Mouse (Mus musculus) liver (tissue): ENCODE results near the gene Rasgrp2.

Experiments
- DNase-seq: peaks from one replicate; pipeline ENCODE4 v3.0.0-alpha.2; 2020; ENCODE audit warnings: mixed read lengths

The Rasgrp2 gene

DNA sequence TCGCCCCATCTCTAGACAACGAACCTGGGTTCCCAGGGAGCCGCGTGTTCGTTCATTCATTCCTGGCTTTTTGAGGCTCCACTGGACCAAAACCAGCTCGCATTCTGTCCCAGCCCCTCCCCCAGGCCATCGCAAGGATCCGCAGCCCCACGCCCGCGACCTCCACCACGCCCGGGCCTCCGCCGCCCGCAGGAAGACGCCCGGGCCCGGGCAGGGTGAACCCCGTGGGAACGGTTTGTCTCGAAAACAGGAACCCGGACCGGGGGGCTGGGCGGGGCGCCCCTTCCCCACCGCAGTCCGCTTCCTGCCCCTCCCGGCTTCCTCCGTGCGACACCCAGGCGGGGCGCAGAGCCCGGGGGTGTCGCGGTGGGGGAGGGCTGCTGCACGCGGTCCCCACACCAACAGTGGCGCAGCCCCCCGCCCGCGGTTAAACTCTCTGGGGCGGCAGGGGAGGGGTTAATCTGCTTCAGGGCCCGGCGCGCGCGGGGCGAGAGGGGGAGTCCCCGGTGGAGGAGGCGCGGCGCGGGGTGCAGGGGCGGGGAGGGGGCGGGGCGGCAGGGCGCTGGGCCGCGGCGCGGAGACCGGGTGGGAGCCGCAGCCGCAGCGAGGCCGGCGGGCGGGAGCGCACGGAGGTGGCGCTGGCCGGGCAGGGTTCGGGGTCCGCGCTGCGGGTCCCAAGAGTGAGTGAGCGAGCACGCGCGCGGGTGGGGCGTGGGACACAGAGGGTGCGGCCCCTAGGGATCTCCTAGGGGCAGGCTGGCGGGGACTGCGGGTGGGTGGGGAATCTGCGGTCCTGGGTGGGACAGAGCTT is at the start of gene Rasgrp2:
Gene Rasgrp2, plus strand, starts transcription at position 56 of the 811 bp plus-strand sequence.
- DNase-seq: peak; percentile 59

DNA sequence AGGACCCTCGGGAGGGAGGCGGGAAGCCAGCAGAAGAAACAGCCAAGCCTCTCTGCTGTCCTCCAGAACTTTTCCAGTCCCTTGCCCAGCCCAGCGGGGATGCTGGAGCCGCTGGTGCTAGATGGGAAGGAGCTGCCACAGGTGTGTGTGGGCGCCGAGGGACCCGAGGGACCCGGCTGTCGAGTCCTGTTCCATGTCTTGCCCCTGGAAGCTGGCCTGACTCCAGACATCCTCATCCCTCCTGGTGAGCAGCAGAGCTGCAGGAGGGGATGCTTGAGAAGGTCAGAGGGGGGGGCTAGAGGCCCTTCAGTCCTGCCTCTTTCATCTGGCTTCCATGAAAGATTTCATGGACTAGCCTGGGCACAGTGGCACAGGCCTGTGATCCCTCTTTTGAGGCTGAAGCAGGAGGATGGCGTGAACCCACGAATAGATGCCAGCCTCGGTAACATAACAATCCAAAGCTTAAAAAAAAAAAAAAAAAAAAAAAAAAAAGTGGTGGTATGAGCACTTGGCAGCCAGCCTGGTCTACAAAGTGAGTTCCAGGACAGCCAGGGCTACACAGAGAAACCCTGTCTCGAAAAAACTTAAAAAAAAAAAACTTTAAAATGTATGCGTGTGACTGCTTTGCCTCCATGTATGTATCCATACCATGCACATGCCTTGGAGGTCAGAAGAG is 47.6 kb upstream of the Rasgrp2 start:
- no peak for DNase-seq

DNA sequence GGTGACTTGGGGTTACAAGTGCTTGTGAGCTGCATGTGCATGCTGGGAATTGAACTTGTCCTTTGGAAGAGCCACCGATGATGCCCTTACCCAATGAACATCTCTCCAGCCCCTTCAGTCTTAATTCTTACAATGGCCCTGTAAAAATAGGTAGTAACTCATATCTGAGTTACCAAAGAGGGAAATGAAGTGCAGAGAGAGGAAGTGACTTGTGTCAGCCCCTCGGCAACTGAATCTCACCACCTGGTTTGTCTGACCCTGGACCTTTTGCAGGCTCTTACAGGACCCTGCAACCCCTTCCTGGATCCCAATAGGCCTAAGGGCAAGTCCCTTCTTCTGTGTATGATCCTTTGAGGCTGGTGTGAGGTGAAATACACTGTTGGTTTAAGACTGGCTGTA is 47.0 kb upstream of the Rasgrp2 start:
- DNase-seq: no peak

DNA sequence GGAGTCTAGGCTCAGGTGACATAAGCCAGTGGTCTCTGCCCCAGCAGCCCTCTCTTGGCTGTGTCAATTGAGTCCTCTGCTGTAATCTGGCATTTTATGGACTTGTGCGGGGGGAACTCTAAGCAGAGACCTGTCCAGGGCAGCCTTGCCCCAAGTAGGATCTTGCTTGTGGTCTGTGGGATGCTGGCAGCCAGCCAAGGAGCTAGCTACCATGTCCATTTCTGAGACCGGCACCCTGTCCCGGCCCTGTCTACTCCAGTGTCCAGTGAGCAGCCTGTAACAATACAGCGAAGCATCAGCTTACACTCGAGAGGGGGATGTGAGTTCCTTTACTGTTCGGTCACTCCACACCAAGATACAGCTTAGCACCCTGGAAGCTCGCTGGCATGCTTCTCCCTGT is 45.1 kb upstream of the Rasgrp2 start:
- no peak for DNase-seq

DNA sequence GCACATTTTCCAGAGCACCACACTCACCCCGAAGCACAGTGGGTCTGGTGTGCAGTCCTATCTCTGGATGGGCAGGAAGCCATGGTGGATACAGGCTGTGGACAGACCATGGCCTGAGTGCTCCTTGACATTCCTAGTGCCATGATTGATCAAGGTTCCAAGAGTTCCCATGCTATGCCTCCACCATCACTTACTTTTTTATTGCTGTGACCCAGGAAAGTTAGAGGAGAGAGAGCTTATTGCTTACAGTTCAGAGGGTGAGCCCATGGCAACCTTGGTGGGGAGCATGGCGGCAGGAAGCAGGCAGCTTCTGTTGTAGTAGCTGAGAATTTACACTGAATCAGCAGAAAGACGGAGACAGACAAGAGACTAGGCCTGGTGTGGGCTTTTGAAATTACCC is 37.8 kb upstream of the Rasgrp2 start:
- no peak for DNase-seq

DNA sequence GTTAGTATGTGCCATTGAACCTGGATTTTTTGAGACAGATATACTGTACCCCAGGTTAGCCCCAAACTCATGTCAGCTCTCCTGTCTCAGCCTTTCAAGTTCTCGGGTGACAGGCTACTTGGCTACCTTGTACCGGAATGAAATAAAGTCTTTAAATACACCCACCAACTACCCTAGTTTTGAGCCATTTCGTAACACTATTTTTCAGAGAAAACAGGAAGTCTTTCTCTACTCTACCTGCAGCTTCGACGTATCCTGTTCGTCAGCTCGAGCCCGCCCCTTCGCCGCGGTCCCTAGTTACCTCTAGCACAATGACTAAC is 36.1 kb upstream of the Rasgrp2 start:
- no peak for DNase-seq

DNA sequence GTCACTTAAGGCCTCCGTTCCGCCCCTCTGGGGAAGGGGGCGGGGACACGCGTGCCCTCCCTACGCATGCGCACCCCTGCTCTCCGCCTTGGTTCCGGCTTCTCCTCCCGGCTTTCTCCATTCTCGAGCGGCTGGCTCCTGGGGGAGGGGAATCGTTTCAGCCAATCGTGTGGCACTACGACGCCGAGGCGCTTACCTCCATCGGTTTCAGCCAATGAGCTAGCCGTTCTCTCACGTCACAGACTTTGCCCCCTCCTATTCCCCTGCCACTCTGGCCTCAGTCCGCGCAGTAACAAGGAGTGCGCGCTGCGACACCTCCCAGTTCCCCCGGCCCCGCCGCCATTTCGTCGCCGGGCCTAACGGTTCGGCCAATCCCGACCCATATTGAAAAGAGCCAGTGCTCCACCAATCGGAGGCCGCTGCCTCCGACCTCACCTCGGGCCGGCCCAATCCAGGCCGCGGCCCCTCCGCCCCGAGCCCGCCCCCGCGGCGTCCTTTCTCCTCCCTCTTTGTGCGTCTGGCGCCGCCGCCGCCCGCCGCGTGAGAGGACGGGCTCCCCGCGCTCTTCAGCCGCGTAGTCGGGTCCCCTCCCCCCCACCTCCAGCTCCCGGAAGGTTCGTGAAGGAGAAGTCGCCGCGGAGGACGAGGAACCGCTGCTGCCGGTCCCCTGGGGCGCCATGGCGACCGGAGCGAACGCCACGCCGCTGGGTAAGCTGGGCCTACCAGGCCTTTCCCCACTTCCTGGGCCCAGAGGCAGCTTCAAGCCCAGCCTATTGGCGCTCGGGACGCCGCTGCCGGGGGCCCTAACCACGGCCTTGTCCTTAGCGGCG is 35.5 kb upstream of the Rasgrp2 start, which contains the start of gene Sf1:
Gene Sf1, plus strand, starts transcription at position 280 of the 830 bp plus-strand sequence.
- peak; percentile 99 for DNase-seq

DNA sequence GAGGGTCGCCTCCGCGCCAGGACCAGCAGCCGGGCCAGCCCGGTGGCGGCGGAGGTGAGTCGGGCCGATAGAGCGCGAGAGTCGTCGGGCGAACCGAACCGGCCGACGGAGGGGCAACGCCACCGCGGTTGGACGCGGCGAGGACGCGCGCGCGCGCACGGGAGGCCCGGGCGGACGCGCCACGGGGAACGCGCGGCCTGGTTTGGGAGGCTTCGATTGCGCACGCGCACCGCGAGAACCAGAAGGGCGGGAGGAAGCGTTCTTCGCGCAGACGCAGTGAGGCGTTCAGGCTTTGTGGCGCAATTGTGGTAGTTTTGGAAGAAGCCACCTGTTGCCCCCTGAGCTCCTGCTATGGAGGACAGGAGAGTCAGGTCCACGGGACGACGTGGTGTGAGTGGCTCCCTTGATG is 34.8 kb upstream of the Rasgrp2 start:
- peak; percentile 94 for DNase-seq

DNA sequence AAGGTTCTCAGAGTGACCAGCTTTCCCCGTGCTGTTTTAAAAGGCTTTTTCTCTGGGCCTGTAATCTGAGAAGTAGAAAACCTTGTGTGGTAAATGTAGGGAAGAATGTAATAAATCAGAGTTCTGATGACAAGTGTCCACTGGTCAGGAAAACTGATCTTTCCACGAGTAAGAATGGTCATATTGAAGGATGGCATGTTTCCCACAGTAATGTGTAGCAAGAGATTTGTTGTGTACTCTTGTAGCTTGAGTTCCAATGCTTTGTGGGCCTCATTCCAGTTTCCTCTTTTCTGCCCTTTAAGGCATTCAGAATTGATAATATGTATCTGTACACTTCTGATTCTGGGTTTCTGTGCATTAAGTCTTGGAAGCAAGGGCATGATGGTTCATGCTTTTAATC is 34.3 kb upstream of the Rasgrp2 start:
- no peak for DNase-seq

DNA sequence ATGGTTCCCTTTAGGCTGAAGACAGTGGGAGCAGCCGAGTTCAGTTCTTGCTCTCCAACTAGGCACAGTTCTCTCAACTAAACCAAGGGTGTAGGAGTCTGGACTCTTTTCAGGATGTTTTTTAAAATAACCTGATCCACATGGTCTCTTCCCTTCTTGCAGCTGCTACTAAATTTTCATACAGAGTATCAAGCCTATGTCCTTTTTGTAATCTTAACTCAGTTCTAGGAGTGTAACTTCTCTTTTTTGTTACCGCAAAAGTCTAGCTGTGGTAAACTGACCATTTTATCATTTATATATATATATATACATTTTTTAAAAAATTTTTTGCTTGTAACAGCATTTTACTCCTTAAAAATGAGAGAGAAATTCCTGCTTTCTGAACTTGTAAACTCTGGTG is 29.0 kb upstream of the Rasgrp2 start:
- no peak for DNase-seq

DNA sequence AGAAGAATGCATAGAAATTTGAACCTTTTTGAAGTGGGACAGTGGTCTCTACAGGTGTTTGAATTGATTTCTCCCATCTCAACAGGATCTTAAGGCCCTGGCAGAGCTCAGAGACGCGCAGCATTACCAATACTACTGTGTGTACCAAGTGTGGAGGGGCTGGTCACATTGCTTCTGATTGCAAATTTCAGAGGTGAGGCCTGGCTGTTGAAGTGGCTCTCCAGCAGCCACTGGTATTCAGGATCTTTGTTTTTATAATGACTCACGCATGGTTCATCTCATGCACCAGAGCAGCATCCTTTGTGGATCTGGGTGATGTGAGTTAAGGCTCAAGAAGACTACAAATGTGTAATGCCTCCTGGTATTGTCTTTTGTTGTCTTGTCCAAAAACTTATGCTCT is 26.7 kb upstream of the Rasgrp2 start:
- no peak for DNase-seq

DNA sequence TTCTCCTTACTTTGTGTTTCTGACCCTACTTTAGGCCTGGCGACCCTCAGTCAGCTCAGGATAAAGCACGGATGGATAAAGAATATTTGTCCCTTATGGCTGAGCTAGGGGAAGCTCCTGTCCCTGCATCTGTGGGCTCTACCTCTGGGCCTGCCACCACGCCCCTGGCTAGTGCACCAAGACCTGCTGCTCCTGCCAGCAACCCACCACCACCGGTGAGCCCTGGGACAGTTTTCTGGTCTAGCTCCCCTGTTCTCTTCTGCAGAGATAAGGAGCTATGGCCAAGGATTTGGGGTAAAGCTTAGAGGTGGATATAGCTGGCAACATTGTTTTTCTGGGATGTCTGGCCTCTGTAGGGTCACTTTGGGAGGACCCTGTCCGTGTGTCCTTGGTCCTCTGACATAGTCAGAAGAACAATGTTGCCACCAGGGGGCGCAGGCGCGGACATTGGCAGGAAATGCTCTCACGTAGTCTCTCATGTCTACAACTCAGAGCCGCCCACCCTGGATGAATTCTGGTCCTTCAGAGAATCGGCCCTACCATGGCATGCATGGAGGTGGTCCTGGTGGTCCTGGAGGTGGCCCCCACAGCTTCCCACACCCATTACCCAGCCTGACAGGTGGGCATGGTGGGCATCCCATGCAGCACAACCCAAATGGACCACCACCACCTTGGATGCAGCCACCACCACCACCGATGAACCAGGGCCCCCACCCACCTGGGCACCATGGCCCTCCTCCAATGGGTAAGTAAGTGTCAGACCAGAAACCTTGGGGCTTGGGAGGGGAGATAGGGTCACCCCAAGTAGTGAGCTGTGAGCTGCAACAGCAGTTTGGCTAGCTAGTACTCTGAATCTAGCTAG is 25.4 kb upstream of the Rasgrp2 start:
- DNase-seq: peak; percentile 82

DNA sequence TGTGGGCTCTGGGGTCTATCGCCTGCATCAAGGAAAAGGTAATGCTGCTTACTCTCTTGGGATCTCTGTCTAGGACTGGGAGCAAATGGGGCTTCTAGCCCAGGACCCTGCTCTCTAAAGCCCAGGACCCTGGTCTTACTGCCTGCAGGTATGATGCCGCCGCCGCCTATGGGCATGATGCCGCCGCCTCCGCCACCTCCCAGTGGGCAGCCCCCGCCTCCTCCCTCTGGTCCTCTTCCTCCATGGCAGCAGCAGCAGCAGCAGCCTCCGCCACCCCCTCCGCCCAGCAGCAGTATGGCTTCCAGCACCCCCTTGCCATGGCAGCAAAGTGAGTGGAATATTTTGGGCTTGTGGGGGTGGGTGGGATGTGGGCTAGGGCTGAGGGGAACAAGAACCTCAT is 24.6 kb upstream of the Rasgrp2 start:
- DNase-seq: no peak

DNA sequence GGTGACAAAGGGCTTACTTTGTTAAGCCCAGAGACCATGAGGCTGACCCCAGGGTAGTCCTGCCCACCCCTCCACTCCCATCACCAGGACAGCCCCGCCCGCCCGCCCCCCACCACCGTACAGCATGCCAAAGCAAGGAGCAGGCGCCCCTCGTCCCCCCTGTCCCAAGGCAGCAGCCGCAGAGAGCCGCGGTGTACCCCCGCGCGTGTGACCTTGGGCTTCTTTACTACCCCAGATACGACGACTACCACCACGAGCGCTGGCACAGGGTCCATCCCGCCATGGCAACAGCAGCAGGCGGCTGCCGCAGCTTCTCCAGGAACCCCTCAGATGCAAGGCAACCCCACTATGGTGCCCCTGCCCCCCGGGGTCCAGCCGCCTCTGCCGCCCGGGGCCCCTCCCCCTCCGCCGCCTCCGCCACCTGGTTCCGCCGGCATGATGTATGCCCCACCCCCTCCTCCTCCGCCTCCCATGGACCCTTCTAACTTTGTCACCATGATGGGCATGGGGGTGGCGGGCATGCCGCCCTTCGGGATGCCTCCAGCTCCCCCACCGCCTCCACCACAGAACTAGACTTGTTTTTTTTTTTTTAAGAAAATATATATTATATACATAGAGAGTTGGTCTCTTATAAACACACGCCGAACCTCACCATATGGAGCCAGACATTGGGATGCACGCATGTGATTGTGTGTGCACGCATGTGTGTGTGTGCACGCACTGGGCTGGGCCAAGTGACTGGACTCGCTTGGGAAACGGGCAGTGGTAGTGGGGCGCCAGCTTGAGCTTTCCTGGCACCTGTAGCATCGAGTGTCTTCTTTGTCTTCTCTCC is 23.5 kb upstream of the Rasgrp2 start:
- DNase-seq: no peak

DNA sequence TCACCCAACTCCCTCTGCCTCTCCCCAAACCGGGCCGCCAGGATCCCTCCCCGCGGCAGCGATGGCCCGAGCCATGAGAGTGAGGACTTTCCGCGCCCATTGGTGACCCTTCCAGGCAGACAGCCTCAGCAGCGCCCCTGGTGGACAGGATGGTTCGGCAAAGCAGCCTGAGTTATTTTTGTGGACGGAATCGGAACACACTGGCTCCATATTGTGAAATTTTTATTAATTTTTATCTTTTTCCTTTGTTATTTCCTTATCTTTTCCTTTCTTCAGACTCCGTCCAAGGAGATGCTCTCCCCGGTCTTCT is 22.9 kb upstream of the Rasgrp2 start:
- peak; percentile 55 for DNase-seq

DNA sequence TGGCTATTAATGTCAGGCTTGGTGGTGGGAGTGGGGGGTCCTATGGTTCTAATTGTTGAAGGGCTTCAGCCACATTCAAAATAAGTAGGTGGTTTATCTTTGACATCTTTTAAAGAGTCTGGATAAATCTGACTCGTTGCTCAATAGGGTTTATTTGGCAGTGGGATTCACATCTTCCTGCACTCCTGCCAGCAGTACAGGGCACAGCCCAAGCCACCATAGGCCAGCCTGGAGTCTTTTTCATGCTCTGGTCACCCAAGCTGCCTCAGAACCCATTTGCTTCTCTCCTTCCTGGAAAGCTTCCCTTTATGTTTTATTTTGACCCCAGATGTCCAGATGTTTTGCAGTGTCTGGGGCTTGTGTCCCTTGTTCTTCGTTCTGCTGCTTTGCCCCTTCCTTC is 22.5 kb upstream of the Rasgrp2 start:
- no peak for DNase-seq

DNA sequence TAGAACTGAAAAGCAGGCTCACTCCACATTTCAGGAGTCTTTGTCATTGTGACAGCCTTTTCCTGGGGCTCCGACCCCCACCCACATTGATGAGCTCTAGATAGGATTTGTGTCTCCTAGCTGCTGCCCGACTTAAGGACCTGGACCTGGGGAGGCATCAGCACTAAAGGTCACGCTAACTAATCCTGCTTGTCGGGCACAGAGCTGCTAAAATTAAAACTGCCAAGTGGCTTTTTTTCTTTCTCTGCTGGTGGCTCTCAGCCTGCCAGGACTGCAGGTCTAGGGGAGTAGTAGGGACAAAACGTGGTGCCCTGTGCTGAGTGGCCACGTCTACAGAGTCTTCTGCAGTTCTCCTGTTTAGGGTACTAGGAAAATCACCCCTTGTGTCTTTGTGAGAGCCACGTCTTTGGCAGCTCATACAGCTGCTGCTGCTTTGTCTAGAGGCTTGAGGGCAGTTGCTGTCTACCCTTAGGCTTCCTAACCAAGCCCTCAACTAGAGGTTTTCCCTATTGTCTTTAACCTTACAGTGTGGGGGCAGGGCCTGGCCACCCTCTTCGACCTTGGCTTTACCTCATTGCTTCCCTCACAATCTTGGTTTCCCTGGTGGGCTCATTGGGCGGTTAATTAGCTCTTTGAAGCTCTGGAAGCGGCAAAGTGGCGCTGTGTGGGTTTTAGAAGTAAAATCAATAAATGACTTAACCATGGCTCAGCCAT is 21.7 kb upstream of the Rasgrp2 start:
- DNase-seq: no peak

DNA sequence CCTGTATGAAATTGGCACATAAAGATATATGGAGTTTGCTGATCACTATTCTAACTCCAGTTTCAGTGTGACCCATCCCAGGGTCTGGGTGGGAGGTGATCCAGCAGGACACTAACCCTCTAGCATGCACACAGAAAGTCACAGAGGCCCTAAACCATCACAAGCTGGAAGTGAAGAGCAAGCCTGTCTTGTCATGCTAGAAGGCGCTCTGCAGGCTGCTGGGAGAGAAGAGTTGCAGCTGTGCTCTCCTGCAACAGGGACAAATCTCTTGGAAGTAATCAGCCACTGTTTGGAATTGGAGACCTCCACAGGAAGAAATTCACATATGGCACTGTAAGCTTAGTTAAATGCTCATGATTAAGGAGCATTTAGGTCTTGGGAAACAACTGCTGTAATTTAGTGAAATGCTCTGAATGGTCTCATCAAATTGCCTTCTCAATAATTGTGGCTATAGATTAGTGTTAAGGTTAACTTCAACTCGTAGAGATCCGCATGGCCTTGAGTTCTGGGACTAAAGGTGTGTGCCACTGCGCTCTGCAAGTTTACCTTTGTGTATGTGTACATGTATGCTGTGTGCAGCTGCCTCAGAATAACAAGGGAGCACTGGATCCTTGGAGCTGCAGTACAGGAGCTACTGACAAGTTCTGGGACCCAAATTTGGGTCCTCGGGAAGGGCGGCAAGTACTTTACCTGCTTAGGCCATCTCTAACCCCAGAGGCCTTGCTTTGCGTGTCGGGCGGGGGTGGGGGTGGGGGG is 18.6 kb upstream of the Rasgrp2 start:
- no peak for DNase-seq

DNA sequence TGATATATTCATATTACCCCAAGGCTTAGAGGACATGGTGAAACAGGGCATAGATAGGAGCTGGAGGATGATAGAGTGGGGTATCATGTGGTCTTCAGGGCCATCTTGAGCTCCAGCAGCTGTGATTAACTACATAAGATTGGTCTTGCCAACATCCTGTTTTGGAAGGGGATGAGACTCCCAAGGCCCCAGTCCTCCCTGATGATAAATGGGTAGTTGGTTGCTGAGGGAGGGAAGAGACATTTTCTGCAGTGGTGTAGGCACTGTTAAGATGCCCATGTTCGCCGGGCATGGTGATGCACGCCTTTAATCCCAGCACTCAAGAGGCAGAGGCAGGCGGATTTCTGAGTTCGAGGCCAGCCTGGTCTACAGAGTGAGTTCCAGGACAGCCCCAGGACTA is 17.9 kb upstream of the Rasgrp2 start:
- DNase-seq: no peak

DNA sequence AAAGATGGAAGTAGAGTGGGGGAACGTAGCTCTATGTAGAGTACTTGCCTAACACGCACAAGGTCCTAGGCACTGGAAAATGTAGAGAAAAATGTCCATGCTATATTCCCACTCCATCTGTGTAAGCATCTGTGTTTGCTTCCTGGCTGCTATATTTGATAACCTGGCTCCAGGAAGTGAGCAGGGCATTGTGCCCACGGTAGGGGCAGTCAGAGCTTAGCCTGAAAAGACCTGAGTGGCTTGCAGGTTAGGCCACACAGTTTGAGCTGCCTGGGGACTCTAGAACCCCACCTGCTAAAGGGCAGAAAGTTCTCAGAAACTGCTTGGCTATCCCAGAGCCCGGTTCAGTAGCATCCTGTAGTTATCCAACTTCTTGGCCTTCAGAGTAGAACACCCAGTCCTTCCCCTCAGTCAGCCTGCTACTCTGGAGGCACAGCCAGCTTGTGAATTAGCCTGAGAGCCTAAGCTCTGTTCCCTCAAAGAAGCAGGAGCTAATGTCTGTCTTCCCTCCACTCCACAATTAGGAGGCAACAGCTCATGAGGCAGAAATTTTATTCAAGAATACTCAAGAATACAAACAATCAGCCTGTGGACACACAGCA is 16.7 kb upstream of the Rasgrp2 start:
- DNase-seq: no peak
